Mouse (Mus musculus): ENCODE measurements around the gene Ift81. TPM values are rescaled to one million over a fixed set of nuclear protein-coding genes. Genes with fewer than 3 reads are reported as not detected.

Gene Ift81
- polyA plus RNA-seq, 1 experiment from 2014 or later, result 2.7 TPM

GRCm38 (mm10) chr5:122513421-122514126 is 100.7 kb downstream of the Ift81 start:
- H3K4me2 ChIP-seq (ENCODE audit: low read depth, low read length), result peak overlapping the region; percentile 38; the same call in 1 of the 2 replicates
- DNase-seq (no peak), ATAC-seq (no peak)
- peaks cover 15% of the 10 kb centered on the region for H3K4me1 ChIP-seq (ENCODE audit: insufficient read depth)
- 39% methylated on average over 22 of the region's 23 CpGs for WGBS (ENCODE audit: insufficient replicate concordance)
- no peak for TF ChIP-seq CTCF (IDR thresholded peaks at IDR 0.05; ENCODE audit: low read depth)
- no peak for TF ChIP-seq EP300 (IDR thresholded peaks at IDR 0.05; ENCODE audit: low read depth)
- no peaks in the 10 kb centered on the region for H3K9me3 ChIP-seq (ENCODE audit: low read length)
- H3K27ac ChIP-seq (ENCODE audit: low read depth), result no peak overlapping the region
- no peak overlapping the region for H3K9ac ChIP-seq (replicated peaks)
- no peak overlapping the region; the same call in 1 of the 2 replicates for H3K4me3 ChIP-seq (ENCODE audit: low read depth, low read length)
- no peaks in the 10 kb centered on the region for H3K27me3 ChIP-seq (ENCODE audit: insufficient read depth, low read length)
- no peaks in the 10 kb centered on the region for H3K36me3 ChIP-seq (replicated peaks; ENCODE audit: insufficient read depth, low read length)

GRCm38 (mm10) chr5:122512011-122512410 is 102.3 kb downstream of the Ift81 start:
- no peak overlapping the region for H3K4me3 ChIP-seq (ENCODE audit: low read depth, low read length)
- peaks cover 15% of the 10 kb centered on the region for H3K4me1 ChIP-seq (ENCODE audit: insufficient read depth)
- WGBS (ENCODE audit: insufficient replicate concordance), result 68% methylated on average over 6 of the region's 6 CpGs
- ATAC-seq (no peak), DNase-seq (no peak)
- H3K27me3 ChIP-seq (ENCODE audit: insufficient read depth, low read length), result no peaks in the 10 kb centered on the region
- TF ChIP-seq EP300 (IDR thresholded peaks at IDR 0.05; ENCODE audit: low read depth) (no peak), CTCF (IDR thresholded peaks at IDR 0.05; ENCODE audit: low read depth) (no peak)
- H3K4me2 ChIP-seq (ENCODE audit: low read depth, low read length), result no peak overlapping the region
- no peak overlapping the region for H3K27ac ChIP-seq (ENCODE audit: low read depth)
- no peaks in the 10 kb centered on the region for H3K9me3 ChIP-seq (ENCODE audit: low read length)
- H3K9ac ChIP-seq (replicated peaks), result no peak overlapping the region
- no peaks in the 10 kb centered on the region for H3K36me3 ChIP-seq (replicated peaks; ENCODE audit: insufficient read depth, low read length)

- WGBS (ENCODE audit: insufficient replicate concordance), result 37% methylated on average over 9 of the region's 9 CpGs
- Histone ChIP-seq H3K4me1 (ENCODE audit: insufficient read depth) (peaks cover 15% of the 10 kb centered on the region), H3K4me2 (ENCODE audit: low read depth, low read length) (no peak overlapping the region), H3K27me3 (ENCODE audit: insufficient read depth, low read length) (no peaks in the 10 kb centered on the region), H3K9me3 (ENCODE audit: low read length) (peaks cover 1% of the 10 kb centered on the region; the same call in 1 of the 2 replicates), H3K27ac (ENCODE audit: low read depth) (no peak overlapping the region), H3K9ac (replicated peaks) (no peak overlapping the region), H3K36me3 (replicated peaks; ENCODE audit: insufficient read depth, low read length) (no peaks in the 10 kb centered on the region), H3K4me3 (ENCODE audit: low read depth, low read length) (no peak overlapping the region)
- DNase-seq, result no peak
- TF ChIP-seq EP300 (IDR thresholded peaks at IDR 0.05; ENCODE audit: low read depth) (no peak), CTCF (IDR thresholded peaks at IDR 0.05; ENCODE audit: low read depth) (no peak)
- no peak for ATAC-seq
These were observed 102.9 kb downstream of the Ift81 start for GRCm38 (mm10) chr5:122511405-122511804.

- Histone ChIP-seq H3K4me1 (ENCODE audit: insufficient read depth) (peaks cover 15% of the 10 kb centered on the region), H3K4me3 (ENCODE audit: low read depth, low read length) (no peak overlapping the region), H3K36me3 (replicated peaks; ENCODE audit: insufficient read depth, low read length) (no peaks in the 10 kb centered on the region), H3K9me3 (ENCODE audit: low read length) (peaks cover 4% of the 10 kb centered on the region; the same call in 1 of the 2 replicates), H3K27me3 (ENCODE audit: insufficient read depth, low read length) (no peaks in the 10 kb centered on the region), H3K9ac (replicated peaks) (no peak overlapping the region), H3K27ac (ENCODE audit: low read depth) (no peak overlapping the region), H3K4me2 (ENCODE audit: low read depth, low read length) (no peak overlapping the region)
- 76% methylated on average over 17 of the region's 17 CpGs for WGBS (ENCODE audit: insufficient replicate concordance)
- TF ChIP-seq CTCF (IDR thresholded peaks at IDR 0.05; ENCODE audit: low read depth), result no peak
- no peak for TF ChIP-seq EP300 (IDR thresholded peaks at IDR 0.05; ENCODE audit: low read depth)
- DNase-seq (no peak), ATAC-seq (no peak)
These were observed 103.6 kb downstream of the Ift81 start for GRCm38 (mm10) chr5:122510651-122511157.

GRCm38 (mm10) chr5:122509608-122510007 is 104.7 kb downstream of the Ift81 start:
- H3K36me3 ChIP-seq (replicated peaks; ENCODE audit: insufficient read depth, low read length), result no peaks in the 10 kb centered on the region
- no peak for ATAC-seq
- no peak for DNase-seq
- H3K9me3 ChIP-seq (ENCODE audit: low read length), result peaks cover 4% of the 10 kb centered on the region; the same call in 1 of the 2 replicates
- 36% methylated on average over 7 of the region's 7 CpGs for WGBS (ENCODE audit: insufficient replicate concordance)
- H3K4me3 ChIP-seq (ENCODE audit: low read depth, low read length), result no peak overlapping the region
- H3K27ac ChIP-seq (ENCODE audit: low read depth), result no peak overlapping the region
- peaks cover 15% of the 10 kb centered on the region for H3K4me1 ChIP-seq (ENCODE audit: insufficient read depth)
- no peak overlapping the region for H3K4me2 ChIP-seq (ENCODE audit: low read depth, low read length)
- TF ChIP-seq CTCF (IDR thresholded peaks at IDR 0.05; ENCODE audit: low read depth) (no peak), EP300 (IDR thresholded peaks at IDR 0.05; ENCODE audit: low read depth) (no peak)
- H3K27me3 ChIP-seq (ENCODE audit: insufficient read depth, low read length), result no peaks in the 10 kb centered on the region
- H3K9ac ChIP-seq (replicated peaks), result no peak overlapping the region

- no peaks in the 10 kb centered on the region for H3K27me3 ChIP-seq (ENCODE audit: insufficient read depth, low read length)
- H3K4me3 ChIP-seq (ENCODE audit: low read depth, low read length), result no peak overlapping the region
- H3K36me3 ChIP-seq (replicated peaks; ENCODE audit: insufficient read depth, low read length), result no peaks in the 10 kb centered on the region
- 83% methylated on average over 11 of the region's 11 CpGs for WGBS (ENCODE audit: insufficient replicate concordance)
- H3K4me2 ChIP-seq (ENCODE audit: low read depth, low read length), result no peak overlapping the region
- peaks cover 10% of the 10 kb centered on the region for H3K4me1 ChIP-seq (ENCODE audit: insufficient read depth)
- no peak overlapping the region for H3K9ac ChIP-seq (replicated peaks)
- ATAC-seq (no peak), DNase-seq (no peak)
- H3K27ac ChIP-seq (ENCODE audit: low read depth), result no peak overlapping the region
- no peak for TF ChIP-seq EP300 (IDR thresholded peaks at IDR 0.05; ENCODE audit: low read depth)
- no peak for TF ChIP-seq CTCF (IDR thresholded peaks at IDR 0.05; ENCODE audit: low read depth)
- H3K9me3 ChIP-seq (ENCODE audit: low read length), result peaks cover 4% of the 10 kb centered on the region; the same call in 1 of the 2 replicates
These were observed 105.4 kb downstream of the Ift81 start for GRCm38 (mm10) chr5:122508861-122509306.
